Mouse (Mus musculus) adrenal gland, postnatal 10 days (tissue): ENCODE results near the gene Ptgr1. TPM values are rescaled to one million over a fixed set of nuclear protein-coding genes. Genes with fewer than 3 reads are reported as not detected.
A peak's percentile ranks its signal among the peaks of the same experiment; 100 is the strongest.

ENCODE experiments used
- DNase-seq: peaks from one replicate; pipeline ENCODE4 v3.0.0; 2021; ENCODE audit warnings: mixed read lengths
- total RNA-seq, 2 experiments: library from RNA; stranded (reverse); gene quantifications; 2 replicates each; pipeline ENCODE4 v1.2.3; 2021

Ptgr1 gene
- total RNA-seq, 2 experiments from 2014 or later = 15.9 to 16.9 TPM

DNA sequence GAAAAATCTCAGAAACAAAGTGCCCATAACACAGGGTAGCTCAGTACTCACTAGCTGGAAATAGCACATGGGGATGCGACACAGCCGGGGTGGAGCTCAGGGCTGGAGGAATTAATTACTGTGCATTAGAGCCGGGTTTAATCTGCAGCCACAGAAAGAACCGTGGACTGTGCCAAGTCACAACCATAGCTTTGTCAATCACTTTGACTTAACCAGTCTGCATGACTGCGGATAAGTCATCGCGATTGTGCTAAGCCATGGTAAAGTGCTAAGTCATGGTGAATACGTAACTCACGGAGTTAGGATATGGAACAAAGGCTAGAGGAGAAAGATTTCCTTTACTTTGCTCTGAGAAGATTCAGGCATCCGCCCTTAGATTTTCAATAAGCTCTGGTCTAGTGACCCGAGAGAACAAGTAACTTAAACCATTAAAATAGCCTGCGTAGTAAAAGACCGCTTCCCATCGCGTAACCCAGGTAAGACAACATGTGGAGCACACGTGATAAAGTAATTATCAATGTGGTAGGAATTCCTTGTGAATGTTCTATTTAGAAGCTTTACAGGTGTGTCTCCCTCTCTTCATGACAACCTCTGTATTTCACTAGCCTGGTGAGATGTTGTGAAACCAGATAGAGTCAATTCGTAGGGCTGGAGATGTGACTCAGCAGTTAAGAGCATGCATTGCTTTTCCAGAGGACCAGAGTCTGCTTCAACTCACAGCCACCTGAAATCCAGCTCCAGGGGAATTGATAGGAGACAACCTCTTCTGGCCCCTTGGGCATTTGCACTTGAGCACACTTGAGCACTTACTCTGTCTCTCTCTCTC is 3.9 kb upstream of the Ptgr1 start:
- no peak for DNase-seq

DNA sequence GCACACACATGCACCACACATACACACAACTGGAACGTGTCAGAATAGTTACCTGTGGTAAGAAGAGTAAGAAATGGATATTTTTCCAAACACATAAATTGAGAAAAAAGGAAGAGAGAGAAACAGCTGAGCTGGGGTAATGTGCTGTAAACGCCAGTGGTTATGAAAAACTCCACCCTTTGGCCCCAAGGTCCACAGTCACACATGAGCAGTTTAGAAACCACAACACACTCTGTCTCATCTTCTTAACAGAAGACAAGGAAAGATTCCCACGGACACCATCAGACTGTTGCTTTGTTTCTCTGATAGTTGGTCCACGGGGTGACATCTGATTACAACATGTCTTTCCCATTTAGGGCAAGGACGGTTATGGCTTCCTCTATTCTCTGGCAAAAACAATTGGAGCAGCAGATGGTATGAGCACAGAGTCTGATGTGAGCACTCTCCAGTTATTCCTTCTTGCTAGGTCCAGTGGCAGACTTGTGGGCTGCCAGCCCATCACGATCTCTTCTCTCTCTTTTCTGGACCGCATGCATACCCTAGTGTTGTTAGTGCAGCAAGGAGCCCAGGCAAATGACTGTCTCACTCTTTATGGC is 2.5 kb upstream of the Ptgr1 start:
- no peak for DNase-seq

DNA sequence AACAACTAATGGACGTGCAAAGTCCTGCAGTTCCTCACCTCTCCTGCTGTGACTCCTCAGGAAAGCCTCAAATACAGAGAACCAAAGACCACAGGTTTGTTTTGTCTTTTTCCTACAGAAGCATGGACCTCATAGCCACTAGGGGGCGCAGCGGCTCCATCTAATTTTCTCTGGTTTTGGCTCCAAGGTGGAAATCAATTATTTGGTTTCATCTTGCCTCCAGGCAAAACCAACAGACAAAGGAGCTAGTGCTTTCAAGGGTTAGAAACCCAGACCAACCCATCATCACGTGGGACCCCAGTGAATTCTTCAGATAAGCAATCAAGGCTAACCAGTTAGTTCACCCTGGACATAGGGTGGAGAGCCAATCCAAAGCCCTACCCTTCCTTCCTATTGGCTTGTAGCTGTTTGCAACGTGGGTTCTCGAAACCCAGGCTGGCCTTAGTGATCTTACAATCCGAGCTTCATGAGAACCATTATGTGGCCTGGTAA is 1.7 kb downstream of the Ptgr1 start:
- peak; percentile 89 for DNase-seq

DNA sequence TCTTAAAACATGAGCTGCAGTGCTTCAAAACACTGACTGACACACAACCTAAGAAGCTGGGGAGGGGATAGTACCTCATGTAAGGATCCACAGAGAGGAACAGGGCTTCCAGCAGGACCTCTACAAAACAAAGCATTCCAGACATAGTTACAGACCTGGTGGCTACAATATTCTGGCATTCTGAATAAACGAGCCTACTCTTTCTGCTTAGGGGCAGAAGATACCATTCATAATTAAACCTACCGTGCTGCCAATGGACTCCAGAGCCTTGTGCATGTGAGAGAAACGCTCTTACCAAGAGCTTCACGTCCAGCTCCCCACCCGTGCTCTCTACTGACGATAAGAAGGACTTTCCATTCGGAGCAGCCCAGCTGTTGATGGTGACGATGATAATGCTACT is 4.1 kb downstream of the Ptgr1 start:
- DNase-seq = no peak

DNA sequence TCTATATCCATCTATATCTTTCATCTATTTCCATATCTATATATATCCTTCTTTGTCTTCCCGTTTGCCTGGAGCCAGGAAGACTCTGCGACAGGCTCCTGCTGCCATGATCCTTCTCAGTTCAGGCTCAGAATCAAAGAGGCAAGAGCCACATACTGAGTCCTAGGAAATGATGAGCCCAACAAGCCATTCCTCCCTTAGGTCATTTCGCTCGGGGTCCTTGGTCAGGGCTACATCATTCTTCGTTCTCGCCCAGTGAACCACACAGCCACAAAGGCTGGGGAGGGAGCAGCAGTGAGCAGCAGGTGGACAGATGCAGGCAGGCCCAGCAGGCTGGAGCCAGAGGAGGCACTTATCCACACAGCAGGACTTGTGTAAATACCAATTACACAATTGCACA is 5.5 kb downstream of the Ptgr1 start:
- DNase-seq = no peak

DNA sequence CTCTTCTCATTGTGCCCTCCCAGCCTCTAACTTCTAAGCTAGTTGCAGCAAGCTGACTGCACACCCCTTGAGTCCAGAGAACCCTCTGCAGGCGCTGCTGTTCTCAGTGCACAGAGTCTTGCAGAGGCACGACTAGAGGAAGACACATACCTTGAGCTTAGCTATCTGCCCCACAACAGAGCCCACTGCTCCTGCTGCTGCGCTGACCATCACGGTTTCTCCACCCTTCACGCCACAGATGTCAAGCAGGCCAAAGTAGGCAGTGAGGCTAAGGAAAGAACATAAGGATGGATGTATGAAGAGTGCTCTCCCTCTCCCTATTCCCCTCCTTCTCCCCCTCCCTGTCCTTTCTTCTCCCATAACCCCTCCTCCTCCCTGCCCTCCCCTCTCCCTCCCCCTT is 11.2 kb downstream of the Ptgr1 start:
- DNase-seq = no peak

DNA sequence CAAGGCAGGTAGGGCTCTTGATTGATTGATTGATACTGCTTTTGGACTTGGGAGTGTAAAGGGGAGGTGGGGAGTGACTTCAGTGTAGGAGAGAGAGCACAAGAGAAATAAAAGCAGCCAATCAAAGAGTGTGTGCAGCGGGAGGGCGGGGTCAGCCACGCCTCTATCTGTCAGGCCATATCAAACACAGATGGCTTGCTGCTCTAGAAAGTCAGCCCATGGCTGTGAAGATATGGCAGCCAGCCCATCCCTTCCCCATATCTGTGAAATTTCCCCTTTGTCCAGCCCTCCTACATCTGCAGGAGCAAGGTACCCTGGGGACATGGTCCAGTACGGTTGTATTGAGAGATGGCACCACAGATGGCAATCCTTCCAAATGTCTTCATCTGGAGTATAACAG is 16.2 kb downstream of the Ptgr1 start:
- DNase-seq = no peak

DNA sequence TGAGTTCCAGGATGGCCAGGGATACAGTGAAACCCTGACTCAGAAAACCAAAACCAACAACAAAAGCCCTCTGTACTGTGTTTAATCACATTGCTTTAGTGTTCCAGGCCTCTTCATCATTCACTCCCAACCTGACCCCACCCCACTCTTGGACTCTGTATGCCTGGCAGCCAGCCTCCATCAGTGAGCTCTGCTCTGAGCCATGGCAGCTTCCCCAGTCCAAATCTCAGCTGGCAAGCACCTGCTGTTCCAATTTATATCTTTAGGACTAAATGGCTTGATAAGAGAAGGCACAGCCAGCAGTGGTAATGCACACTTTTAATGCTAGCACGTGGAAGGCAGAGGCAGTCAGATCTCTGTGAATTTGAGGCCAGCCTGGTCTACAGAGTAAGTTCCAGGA is 21.8 kb downstream of the Ptgr1 start:
- no peak for DNase-seq

DNA sequence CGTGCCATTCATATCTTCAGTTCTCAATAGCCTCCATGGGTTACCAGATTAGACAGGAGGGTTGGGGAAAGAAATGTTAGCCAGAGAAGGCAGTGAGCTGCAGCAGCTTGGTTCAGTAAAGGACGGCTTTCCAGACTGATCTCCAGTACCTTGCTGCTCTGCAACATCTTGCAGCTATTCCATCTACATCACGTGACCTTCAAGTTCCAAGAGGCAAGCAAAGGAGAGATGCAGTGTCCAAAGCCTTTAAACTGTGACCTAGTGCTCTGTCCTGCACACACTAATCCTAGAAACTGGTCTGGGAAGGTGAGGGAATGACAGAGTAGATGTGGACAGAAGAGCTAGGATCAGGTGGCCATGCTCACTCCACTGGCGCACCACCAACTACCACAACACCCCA is 23.6 kb downstream of the Ptgr1 start:
- DNase-seq = no peak

DNA sequence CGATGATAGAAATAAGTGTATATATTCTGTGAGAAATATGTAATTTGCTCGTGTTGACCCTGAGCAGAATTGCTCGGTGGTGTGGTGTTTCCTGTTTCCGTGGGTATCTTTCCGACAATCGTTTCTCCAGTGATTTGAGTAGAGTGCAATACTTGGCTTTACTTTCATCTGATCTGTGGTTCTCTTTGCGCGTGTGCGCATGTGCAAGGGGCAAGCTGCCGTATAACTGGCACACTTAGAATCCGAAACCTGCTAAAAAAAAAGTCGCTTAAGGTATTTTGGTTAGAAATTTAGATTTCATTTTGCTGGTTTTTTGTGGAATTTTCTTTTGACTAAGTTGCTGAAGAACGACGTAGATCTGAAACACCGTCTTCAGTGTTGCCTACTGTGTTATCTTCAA is 25.2 kb downstream of the Ptgr1 start:
- no peak for DNase-seq

DNA sequence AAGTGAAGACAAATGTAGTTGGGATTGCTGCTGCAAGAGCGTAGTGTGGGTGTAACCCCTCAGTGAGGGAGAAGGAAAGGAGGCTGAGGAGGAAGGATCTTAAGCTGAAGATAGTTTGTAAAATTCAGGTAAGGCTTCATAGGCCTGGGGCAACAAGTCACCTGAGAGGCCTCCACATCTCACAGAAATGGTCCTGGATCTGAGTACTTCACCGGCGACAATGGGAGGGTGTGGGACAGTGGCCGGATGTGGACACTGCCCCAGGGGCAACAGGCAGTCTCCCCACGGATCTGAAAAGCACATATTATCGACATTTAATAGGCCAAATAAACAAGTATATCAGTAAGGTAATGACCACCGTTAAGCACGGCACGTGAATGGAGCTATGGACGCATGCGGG is 34.3 kb downstream of the Ptgr1 start:
- DNase-seq = no peak

DNA sequence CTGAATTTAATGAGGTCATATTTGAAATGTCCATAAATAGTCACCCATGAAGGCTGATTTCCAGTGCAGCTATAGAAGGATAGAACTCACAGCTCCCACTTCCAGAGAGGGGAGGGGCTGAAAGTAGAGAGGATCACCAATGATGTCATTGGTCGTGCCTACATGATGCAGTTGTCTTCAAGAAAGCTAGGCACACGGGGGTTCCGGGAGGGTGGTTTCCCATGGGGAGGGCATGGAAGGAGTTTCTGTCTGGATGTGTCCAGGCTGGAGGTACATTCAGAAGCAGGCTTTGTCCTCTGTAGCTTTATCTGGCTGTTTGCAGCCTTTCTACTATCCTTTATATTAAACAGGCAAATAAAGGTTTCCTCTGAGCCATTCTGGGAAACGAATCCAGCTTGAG is 38.5 kb downstream of the Ptgr1 start:
- no peak for DNase-seq

DNA sequence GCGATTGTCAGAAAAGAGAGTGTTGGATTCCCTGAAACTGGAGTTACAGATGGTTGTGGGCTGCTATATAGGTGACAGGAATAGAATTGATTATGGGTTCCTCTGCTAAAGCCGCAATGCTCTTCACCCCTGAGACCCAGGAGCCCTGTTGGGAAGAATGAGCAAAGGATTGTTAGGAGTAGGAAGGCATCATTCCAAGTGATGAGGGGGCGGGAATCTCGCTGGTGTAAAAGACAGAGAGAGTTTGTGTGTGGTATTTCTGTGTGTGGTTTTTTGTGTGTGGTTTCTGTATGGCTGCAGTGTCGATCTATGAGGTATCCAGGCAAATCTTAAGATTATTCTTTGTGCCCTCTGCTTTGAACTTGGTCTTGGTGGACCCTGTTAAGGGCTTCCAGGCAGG is 42.2 kb downstream of the Ptgr1 start:
- no peak for DNase-seq

DNA sequence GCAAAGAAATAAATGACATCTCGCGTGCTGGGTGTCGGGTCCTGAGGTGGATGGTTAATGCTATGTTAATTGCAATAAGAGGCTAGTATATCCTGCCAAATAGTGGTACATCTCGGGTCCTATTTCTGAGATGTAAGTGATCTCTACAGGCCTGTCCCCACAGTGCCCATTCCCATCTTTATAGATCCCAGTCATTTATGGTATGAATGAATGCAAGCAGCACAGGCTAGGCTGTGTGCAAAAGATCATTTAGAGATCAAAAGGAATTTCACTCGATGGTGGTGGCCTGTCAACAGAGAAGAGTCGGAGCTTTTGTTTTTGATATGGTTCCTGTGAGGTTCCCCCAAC is 42.7 kb downstream of the Ptgr1 start:
- no peak for DNase-seq

DNA sequence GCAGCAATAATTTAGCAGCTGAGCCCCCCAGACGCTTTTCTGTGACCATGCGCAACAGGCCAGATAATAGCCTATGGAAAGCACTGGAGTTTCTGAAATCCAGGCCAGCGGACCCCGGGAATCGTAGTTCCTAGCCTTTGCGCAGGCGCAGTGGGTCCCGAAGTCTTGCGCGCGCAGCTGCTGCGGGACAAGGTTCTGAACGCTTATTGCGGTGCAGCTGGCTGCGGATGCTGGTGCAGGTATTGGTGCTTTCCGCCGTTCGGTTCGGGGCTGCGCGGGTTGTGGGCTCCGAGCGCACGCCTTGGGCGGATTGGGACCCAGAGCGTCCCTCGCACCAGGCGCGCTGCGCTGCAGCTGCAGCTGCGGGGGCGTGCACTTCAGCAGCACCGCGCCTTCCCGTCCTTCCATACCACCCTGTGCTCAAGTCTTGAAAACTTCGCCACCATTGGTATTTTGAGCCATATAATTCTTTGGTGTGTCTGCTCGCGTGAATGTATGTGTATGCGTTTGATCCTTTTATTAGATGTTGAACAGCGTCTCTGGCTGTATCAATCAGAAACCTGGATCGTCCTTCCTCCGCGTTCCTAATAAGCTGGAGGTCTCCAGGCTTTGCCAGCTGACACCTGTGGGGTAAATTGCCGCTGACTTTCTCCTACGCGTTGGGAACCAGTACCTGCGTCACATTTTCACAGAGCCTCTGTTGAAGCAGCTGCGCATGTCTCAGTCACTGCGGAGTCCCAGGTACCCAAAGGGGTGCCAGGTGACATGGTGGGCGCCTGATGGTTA is 43.3 kb downstream of the Ptgr1 start, which contains the start of gene Zkscan16:
TSS of gene Zkscan16 (plus strand) at position 209 of the 786 bp plus-strand sequence.
- DNase-seq = peak; percentile 88

DNA sequence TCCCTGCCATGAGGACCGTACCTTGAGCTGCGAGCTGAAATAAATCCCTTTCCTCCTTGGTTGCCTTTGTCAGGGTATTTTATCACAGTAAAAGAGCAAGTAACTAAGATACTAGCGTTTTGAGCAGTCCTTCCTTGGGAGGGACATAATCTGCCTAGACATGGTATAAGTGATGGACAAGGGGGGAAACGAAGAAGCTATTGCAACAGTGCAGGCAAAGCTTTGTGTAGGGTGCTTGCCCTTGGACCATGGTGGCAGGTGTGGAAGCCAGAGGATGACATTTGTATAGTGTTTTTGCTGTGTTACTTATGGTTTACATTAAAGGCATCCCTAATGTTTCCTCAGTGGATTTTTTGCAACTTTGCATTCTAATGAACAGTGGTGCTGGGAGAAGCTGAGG is 44.0 kb downstream of the Ptgr1 start:
- no peak for DNase-seq

DNA sequence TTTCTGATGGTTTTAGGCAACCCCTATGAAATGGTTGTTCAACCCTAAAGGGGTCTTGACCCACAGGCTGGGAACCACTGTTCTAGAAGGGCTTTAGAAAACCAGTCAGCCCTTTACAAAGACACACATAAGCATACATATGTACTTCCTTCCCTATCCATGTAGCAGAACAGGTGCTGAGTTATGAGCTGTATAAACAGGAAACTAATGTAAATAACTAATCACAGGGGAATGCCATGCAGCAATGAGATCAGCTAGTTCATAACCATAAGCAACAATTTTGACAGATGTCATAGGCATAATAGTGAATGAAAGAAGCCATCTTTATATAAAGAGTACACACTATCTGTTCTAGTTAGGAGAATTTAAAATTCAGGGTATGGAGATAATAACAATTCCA is 45.3 kb downstream of the Ptgr1 start:
- DNase-seq = no peak

DNA sequence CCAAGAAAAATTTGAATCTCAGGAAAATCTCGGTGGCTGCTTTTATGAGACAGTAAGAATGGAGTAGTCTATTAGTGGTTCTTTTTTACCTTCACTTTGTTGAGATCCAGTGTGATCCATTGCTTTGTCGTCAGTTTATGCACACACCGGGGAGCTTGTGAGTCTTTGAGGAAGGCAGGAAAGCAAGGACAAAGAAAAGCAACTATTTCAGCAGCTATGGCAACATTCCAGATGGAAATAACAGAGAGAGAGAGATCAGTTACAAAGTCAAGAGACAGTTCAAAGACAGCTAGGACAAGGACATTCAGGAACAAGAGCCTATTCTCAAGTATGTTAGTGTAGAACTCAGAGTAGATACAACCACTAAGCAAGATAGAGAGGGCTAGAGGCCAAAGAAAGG is 51.1 kb downstream of the Ptgr1 start:
- peak; percentile 14 for DNase-seq

DNA sequence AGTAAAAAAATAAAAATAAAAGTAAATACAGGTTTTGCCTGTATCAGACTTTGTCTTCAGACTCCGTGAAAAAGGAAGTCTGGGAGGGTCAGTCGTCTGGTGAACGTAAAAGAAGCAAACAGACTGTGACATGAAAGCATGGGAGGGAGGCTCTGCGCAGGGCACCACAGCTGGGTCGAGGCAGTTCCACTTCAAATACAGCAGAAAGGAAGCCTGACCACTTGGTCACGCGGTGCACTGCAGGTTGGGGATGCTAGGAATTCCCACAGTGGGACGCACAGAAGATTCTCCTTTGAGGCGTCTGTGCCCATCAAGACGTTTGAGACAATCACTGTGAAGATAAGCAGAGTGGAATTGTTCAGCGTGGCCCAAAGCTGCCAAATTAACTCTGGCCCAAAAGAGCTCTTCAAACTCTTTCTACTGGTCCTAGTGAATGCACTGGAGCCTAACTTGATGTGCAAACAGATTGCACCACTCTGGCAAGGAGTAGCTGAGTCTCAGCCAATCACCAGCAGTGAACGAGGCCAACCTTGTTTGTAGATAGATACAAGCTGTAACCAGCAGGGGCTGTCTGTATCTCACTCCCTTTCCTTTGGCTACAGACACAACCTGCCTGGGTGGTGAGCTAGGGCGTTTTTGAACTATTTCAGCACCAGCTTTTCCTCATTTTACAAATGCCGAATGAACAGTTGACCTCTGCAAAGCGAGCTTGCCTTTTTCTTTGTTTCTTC is 52.0 kb downstream of the Ptgr1 start:
- DNase-seq = peak; percentile 68

DNA sequence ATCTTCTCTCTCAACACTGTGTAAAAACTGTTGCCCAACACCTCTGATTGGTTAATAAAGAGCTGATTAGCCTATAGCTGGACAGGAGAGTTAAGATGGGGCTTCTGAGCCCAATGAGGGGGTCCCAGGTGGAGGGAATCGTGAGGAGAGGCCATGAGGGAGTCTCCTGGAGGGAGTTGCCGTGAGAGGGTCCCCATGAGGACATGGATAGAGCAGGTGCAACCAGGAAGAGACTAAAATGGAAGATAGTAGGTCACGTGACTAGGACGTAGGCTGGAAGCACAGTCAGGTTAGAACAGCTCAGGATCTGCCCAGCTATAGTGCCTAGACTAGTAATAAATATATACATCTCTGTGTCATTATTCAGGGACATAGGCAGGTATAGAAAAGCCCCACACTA is 52.6 kb downstream of the Ptgr1 start:
- DNase-seq = no peak

DNA sequence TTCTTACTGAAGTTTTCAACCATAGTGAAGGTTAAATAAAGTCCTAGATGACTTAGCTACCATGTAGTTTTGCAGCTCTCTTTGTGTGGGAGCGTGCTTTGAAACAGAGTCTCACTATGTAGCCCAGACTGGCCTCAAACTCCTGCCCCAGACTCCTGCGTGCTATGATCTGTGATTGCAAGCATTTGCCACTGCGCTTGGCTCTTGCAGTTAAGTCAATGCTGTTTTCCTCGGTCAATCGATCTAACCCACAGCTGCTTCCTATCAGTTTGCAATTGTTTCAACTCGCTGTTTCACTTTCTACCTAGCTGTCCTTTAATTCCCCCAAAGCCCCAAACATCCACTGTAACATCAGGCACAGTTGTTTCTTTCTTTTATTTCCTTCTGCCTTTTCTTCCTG is 54.4 kb downstream of the Ptgr1 start:
- no peak for DNase-seq

DNA sequence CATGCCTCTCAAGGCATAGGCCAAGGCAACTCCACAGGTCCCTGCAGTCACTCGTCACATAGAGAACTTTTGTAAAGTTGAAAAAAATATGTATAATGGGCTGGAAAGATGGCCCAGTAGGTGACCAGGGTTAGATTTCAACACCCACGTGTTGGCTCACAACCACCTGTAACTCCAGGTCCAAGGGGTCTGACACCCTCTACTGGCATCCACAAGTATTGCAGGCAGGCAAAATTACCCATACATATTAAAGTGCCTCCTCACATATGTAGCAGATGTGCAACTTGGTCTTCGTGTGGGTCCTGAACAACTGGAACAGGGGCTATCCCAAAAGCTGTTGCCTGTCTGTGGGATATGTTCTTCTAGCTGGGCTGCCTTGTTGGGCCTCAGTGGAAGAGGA is 59.3 kb downstream of the Ptgr1 start:
- DNase-seq = no peak

DNA sequence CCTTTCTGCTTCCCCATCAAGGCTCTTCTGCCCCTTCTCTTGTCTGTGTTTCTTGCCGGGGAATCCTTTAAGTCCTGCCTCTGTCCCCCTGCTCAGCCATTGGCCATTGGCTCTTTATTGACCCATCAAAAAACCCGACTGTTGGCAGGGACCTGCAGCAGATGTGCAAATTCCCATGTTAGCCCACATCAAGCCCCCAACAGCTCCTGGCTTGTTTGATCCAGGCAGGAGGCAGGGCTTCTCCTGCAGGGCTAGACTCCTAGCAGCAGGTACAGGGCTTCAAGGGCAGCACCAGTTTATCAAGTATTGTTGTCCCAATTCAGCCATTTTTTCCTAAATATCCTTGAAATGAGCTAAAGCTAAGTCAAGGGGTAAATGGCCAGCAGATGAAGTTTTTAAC is 60.8 kb downstream of the Ptgr1 start:
- DNase-seq = no peak
